Mouse (Mus musculus) megakaryocyte, adult 5-6 weeks (primary cell): Measurements from ENCODE around the gene Vps13c. TPM values are rescaled to one million over a fixed set of nuclear protein-coding genes. Genes with fewer than 3 reads are reported as not detected.

Experiments used
- ATAC-seq: 2 replicates; pipeline ENCODE4 v1.8.0; 2016; ENCODE audit warnings: mild to moderate bottlenecking, inconsistent platforms; ENCODE audit not compliant: poor library complexity, severe bottlenecking
- total RNA-seq, 2 experiments: library from RNA; stranded (forward) in 1 of 2; stranded (reverse) in 1 of 2; fragments of 153-499, 151-499 nt in 1 of 2; fragments of 221-1000, 200-1000 nt in 1 of 2; gene quantifications; 2 replicates each; pipeline versions ENCODE4 v1.2.3 to v1.2.4; 2015 to 2017

Vps13c gene
- total RNA-seq, 2 experiments from 2014 or later: 52.5 to 69.1 TPM

GRCm38 (mm10) chr9:67830411-67831358 is 9.5 kb upstream of the Vps13c start:
- ATAC-seq: peak; percentile 56

DNA sequence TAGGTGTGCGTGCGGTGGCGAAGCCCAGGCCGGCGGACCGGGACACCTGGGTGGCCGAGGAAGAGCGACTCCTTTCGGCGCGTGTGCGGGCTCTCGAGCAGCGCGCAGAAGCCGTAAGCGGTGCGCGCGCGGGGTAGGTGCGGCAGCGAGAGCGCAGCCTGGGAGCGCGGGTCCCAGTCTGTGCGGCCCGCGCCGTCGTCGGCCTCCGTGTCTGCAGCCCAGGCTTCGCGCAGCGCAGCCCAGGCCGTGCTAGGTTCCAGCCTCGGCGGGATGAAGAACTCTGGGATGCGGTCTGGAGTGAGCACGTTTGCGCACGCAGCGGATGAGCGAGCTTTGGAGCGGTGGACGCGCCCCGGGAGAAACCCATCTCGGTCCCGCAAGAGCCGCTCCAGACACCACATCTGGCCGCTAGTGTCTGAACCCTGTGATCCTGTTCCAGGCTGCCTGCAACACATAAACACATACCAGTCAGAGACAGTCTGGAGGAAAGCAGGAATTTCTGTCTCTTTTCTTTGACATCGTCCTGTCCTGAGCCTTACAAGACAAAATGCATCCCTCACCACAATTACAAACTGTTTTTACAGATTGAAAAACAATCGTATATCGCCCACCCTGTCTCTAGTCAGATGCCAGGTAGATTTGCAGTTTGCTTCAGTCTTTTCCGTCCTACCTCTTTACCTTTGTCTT is 8.7 kb upstream of the Vps13c start:
- ATAC-seq: peak; percentile 37; the same call in 1 of the 2 replicates

- no peak for ATAC-seq
These were observed 8.1 kb upstream of the Vps13c start, which contains the start of gene C2cd4a for GRCm38 (mm10) chr9:67832046-67832605. Gene C2cd4a (minus strand): TSS chr9:67832330.

DNA sequence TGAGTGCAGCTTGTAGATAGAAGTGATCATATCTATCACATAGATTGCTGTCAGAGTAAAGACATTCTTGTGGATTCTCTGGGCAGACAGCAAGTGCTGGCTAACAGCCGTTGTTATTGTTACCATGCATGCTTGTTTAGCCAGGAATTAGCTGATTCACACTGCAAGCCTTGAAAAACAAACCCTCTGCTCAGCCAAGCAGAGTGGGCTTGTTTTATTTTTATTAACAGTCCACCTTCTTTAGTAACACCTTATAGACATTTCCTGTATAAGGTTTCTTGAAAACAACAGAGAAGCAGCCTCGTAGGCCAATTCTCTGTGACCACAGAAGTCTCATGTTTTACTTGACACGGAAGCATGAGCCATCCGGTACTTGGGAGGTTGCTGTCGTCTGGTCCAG is 5.7 kb upstream of the Vps13c start:
- ATAC-seq: no peak

DNA sequence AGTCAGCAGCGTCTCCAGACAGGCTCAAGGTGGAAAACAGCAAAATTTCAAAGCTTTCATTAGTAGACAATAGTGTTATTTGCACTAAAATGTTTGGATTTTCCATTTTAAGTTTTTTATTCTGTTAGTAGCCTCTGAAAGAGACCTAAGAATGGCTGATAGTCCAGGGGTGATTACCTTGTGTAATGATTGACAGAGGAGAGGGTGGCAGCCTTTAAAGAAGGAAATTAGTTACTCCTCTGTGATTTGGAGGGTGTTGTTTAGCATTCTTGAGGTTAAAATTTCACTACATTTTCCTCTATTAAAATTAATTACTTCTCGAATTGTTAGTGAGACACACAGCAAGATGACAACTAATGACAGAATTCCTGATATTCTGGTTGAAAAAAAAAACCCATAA is 2.9 kb upstream of the Vps13c start:
- ATAC-seq: no peak

DNA sequence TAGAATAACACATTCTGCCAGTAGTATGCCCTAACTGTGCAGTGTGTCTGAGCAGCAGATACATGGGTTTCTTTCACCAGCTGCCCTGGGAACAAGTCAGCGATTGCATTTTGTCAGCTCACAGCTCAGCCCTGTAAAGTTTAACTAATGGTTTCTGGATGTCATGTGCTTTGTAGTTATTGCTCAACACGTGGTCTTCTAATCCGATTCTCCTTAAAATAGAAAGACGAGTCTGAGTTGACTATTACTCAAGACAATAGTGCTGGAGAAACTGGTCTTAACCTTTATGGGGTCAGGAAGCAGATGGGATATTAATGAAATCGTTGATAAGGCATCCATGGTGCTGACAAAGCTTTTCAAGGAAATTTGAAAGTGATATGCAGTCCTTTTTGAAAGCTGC is 2.6 kb downstream of the Vps13c start:
- no peak for ATAC-seq

- peak; percentile 73 for ATAC-seq
These were observed 4.8 kb downstream of the Vps13c start for GRCm38 (mm10) chr9:67845012-67845411.

DNA sequence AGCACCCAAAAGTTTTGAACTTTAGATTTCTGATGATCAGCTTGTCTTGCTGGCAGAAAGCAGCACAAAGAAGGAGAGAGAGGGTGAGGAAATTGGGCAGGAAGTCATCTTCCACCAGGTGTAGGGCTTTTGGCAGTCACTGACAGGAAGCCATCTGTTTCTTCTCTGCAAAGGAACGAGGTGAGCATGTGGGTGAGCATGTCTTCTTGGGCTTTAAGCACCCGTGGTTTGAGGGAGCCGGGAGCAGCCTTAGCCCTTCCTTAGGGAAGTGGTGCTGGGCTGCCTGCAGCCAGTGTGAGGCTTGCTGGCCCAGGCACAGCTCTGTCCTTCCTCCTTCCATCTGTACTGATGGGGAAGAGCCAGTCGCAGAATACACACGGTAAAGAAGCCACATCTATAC is 5.5 kb downstream of the Vps13c start:
- peak; percentile 42 for ATAC-seq

- no peak for ATAC-seq
These were observed 5.9 kb downstream of the Vps13c start for GRCm38 (mm10) chr9:67846089-67846488.

DNA sequence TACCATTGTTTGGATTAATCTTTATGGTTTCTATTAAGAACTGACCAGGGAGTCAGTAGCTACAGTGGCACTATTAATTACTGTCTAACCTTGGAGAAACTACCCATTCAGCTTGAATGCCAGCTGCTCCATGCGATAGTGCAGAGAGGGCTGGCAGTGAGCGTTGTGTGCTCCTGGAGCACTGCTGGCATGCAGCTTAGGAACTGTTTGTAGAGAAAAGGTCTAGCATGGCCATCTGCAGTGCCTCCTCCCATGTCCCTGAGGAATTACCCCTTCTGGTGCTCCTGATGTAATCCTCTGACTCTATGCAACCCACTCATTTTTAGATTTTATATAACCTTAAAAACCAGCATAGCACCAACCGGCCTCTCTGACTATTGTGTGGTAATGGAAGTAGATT is 7.4 kb downstream of the Vps13c start:
- no peak for ATAC-seq

GRCm38 (mm10) chr9:67849397-67849796 is 9.2 kb downstream of the Vps13c start:
- no peak for ATAC-seq

DNA sequence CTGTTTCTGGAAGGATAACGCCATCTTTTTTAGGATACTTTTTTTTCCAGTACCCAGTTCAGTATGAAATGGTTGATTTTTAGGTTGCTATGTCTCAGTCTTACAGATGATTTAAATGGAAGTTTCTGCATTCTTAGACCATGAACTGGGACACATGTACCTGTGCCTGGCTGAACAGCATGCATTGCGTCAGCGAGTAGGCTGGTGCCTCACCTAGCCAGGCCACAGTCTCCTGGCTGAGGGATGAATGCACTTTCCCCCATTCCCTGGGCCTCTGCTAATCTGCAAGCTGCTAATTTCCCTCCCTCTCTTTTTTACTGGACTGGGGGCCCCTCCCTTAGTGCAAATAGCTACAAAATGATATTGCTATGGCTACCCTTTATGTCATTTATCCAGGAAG is 9.7 kb downstream of the Vps13c start:
- no peak for ATAC-seq

DNA sequence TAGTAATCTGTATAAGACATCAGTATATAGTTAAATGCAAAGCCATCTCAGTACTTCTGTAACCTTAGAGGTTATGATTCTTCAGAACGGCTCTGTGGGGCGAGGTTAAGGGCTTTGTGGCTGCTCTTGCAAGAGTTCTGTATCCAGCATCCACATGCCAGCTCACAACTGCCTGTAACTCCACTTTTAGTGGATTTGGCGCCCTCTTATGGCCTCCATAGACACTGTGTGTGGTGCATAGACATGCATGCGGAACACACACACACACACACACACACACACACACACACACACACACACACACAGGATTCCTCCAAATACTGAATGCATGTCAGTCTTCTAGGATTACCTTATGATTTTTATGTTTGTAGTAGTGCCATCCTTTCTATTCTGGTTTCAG is 11.0 kb downstream of the Vps13c start:
- peak; percentile 66; the same call in 1 of the 2 replicates for ATAC-seq

DNA sequence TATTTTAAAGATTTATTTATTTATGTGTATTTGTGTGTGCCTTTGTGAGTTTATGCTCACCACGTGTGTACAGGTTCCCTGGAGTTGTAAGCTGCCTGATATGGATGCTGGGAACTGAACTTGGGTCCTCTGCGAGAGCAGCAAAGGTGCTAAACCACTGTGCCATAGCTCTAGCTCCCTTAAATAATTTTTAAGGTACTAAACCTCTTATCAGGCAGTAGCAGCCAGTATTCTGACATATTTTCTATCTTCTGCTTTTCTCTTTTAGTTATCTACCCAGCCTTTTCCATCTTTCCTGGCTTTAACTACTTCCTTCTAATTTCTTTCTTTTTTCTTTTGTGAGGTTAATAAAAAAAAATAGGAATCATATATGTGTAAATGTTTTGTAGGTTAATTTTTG is 20.1 kb downstream of the Vps13c start:
- no peak for ATAC-seq

DNA sequence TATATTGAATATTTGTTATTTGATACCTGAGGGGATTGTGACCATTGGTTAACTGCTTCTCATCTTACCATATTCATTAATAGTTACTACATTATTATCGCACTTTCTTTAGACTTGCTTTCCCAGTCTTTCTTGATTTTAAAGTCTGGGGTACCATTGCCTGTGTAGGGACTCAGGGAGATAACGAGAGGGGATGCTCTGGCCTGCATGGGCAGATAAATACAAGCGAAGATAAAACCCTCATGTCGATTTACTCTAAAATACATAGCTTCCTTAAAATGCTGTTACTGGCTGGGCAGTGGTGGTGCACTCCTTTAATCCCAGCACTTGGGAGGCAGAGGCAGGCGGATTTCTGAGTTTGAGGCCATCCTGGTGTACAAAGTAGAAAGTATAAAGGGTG is 23.1 kb downstream of the Vps13c start:
- no peak for ATAC-seq

GRCm38 (mm10) chr9:67864011-67864410 is 23.8 kb downstream of the Vps13c start:
- ATAC-seq: no peak

GRCm38 (mm10) chr9:67865411-67865810 is 25.2 kb downstream of the Vps13c start:
- no peak for ATAC-seq

DNA sequence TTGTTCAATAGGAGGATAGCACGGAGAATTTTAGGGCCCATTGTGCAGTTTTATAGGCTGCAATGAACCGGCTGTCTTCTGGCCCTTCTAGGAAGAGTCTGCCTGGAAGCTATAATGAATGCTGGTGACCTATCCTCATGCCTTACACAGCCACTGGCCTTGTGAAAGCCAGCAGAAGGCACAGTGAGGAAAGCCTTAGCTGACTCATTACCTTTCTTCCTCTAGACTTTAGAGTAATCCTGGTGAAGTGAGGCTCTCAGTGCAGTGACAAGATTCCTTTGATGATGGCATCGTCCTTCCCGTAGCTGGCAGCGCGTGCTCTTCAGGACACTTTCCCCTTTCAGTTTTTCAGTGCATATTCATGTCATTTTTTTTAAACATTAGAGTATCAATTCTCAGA is 27.2 kb downstream of the Vps13c start:
- no peak for ATAC-seq

- ATAC-seq: peak; percentile 97
These were observed 29.7 kb downstream of the Vps13c start for GRCm38 (mm10) chr9:67869691-67870450.

GRCm38 (mm10) chr9:67874522-67875222 is 34.5 kb downstream of the Vps13c start:
- ATAC-seq: no peak
